Mouse (Mus musculus) heart, embryonic 13.5 days (tissue): ENCODE measurements around the gene Fam3b. TPM values are rescaled to one million over a fixed set of nuclear protein-coding genes. Genes with fewer than 3 reads are reported as not detected.

Experiments
- ATAC-seq: fragments of 200-750 bp; cut with Nextera tagmentation; 2 replicates; pipeline ENCODE4 v1.8.0; 2017; ENCODE audit warnings: moderate TSS enrichment; ENCODE audit not compliant: insufficient number of reproducible peaks, low FRiP score, low TSS enrichment; ENCODE audit errors: extremely low read depth
- H3K27ac ChIP-seq: fragments of 300-500 bp; sonication (generic); replicated peaks from 2 replicates; pipeline ENCODE4 v1.5.1; 2015; ENCODE audit warnings: moderate library complexity, mild to moderate bottlenecking, inconsistent platforms
- H3K27me3 ChIP-seq: fragments of 300-500 bp; sonication (generic); replicated peaks from 2 replicates; pipeline ENCODE4 v1.6.1; 2015; ENCODE audit warnings: mild to moderate bottlenecking, inconsistent platforms
- H3K36me3 ChIP-seq: fragments of 300-500 bp; sonication (generic); 2 replicates; pipeline ENCODE4 v1.6.1; 2015; ENCODE audit warnings: mild to moderate bottlenecking, inconsistent platforms
- H3K4me1 ChIP-seq: fragments of 300-500 bp; sonication (generic); 2 replicates; pipeline ENCODE4 v1.6.1; 2015; ENCODE audit warnings: inconsistent platforms
- H3K4me2 ChIP-seq: fragments of 300-500 bp; sonication (generic); 2 replicates; pipeline ENCODE4 v1.6.1; 2015; ENCODE audit warnings: inconsistent platforms, mild to moderate bottlenecking, moderate library complexity
- H3K4me3 ChIP-seq: fragments of 300-500 bp; sonication (generic); 2 replicates; pipeline ENCODE4 v1.5.1; 2015; ENCODE audit warnings: moderate library complexity, mild to moderate bottlenecking, inconsistent platforms
- H3K9ac ChIP-seq: fragments of 300-500 bp; sonication (generic); 2 replicates; pipeline ENCODE4 v1.6.1; 2015; ENCODE audit warnings: inconsistent platforms, mild to moderate bottlenecking, moderate library complexity
- H3K9me3 ChIP-seq: fragments of 300-500 bp; sonication (generic); 2 replicates; pipeline ENCODE4 v1.6.1; 2016; ENCODE audit warnings: inconsistent platforms
- WGBS: fragments of 180-500 bp; shearing (Covaris S2); methylation state at CpG from one replicate; pipeline ENCODE4 v1.1.7; 2015; ENCODE audit warnings: mixed read lengths; 5-methylcytosine and 5-hydroxymethylcytosine counted together
- polyA plus RNA-seq: library from polyadenylated mRNA; unstranded; fragments of >200 nt; fragmentation: Nextera tagmentation; extraction: Ambion mirVana; gene quantifications from 2 replicates; pipeline ENCODE4 v1.2.1, GENCODE M21; 2015

Fam3b gene
- polyA plus RNA-seq, 1 experiment from 2014 or later: not detected

GRCm38 (mm10) chr16:97492369-97492768, 22.2 kb downstream of the Fam3b start:
- H3K4me2 ChIP-seq: no peak overlapping the region
- no peak overlapping the region for H3K4me3 ChIP-seq
- no peaks in the 10 kb centered on the region for H3K4me1 ChIP-seq
- H3K9me3 ChIP-seq: no peaks in the 10 kb centered on the region
- no peak for ATAC-seq
- H3K27me3 ChIP-seq: no peaks in the 10 kb centered on the region
- no peak overlapping the region for H3K9ac ChIP-seq
- 64% methylated on average over 1 of the region's 1 CpGs for WGBS
- H3K36me3 ChIP-seq: no peaks in the 10 kb centered on the region
- H3K27ac ChIP-seq: no peak overlapping the region

GRCm38 (mm10) chr16:97478655-97479054, 36.0 kb downstream of the Fam3b start:
- no peak for ATAC-seq
- Histone ChIP-seq H3K4me1 (peaks cover 20% of the 10 kb centered on the region), H3K4me3 (no peak overlapping the region), H3K4me2 (no peak overlapping the region), H3K9ac (no peak overlapping the region), H3K36me3 (no peaks in the 10 kb centered on the region), H3K9me3 (0 out of 2 replicates have a peak, but pooled peaks cover 4% of the 10 kb centered on the region), H3K27ac (no peak overlapping the region), H3K27me3 (no peaks in the 10 kb centered on the region)
- 50% methylated on average over 2 of the region's 2 CpGs for WGBS

- Histone ChIP-seq H3K27ac (no peak overlapping the region), H3K36me3 (no peaks in the 10 kb centered on the region), H3K4me3 (no peak overlapping the region), H3K27me3 (peaks cover 6% of the 10 kb centered on the region; the same call in 1 of the 2 replicates), H3K9me3 (no peaks in the 10 kb centered on the region), H3K4me1 (peaks cover 20% of the 10 kb centered on the region), H3K4me2 (no peak overlapping the region), H3K9ac (no peak overlapping the region)
- WGBS: 76% methylated on average over 1 of the region's 1 CpGs
- ATAC-seq: no peak
These were observed 38.1 kb downstream of the Fam3b start for GRCm38 (mm10) chr16:97476524-97476923.

GRCm38 (mm10) chr16:97475581-97475980, 39.0 kb downstream of the Fam3b start:
- ATAC-seq: no peak
- Histone ChIP-seq H3K4me2 (no peak overlapping the region), H3K9me3 (no peaks in the 10 kb centered on the region), H3K9ac (no peak overlapping the region), H3K36me3 (no peaks in the 10 kb centered on the region), H3K27ac (no peak overlapping the region; the same call in 1 of the 2 replicates), H3K4me3 (no peak overlapping the region), H3K27me3 (peaks cover 6% of the 10 kb centered on the region; the same call in 1 of the 2 replicates), H3K4me1 (peaks cover 25% of the 10 kb centered on the region)
- WGBS: 39% methylated on average over 3 of the region's 3 CpGs

- H3K4me2 ChIP-seq: no peak overlapping the region
These were observed 39.9 kb downstream of the Fam3b start for GRCm38 (mm10) chr16:97474671-97475070.

GRCm38 (mm10) chr16:97467993-97468791, 46.4 kb downstream of the Fam3b start:
- ATAC-seq: no peak
- Histone ChIP-seq H3K27me3 (peaks cover 6% of the 10 kb centered on the region; the same call in 1 of the 2 replicates), H3K4me1 (peaks cover 9% of the 10 kb centered on the region), H3K9me3 (no peaks in the 10 kb centered on the region), H3K27ac (no peak overlapping the region), H3K36me3 (no peaks in the 10 kb centered on the region), H3K4me2 (no peak overlapping the region), H3K4me3 (no peak overlapping the region), H3K9ac (no peak overlapping the region)
- 77% methylated on average over 4 of the region's 4 CpGs for WGBS

More at GRCm38 (mm10) chr16:97474671-97475070, 39.9 kb downstream of the Fam3b start:
- H3K4me3 ChIP-seq: no peak overlapping the region
- H3K27me3 ChIP-seq: peaks cover 6% of the 10 kb centered on the region; the same call in 1 of the 2 replicates
- no peaks in the 10 kb centered on the region for H3K9me3 ChIP-seq
- no peak overlapping the region for H3K27ac ChIP-seq
- ATAC-seq: no peak
- WGBS: 67% methylated on average over 2 of the region's 2 CpGs
- H3K36me3 ChIP-seq: no peaks in the 10 kb centered on the region
- peaks cover 24% of the 10 kb centered on the region for H3K4me1 ChIP-seq
- H3K9ac ChIP-seq: no peak overlapping the region

GRCm38 (mm10) chr16:97467472-97467871, 47.1 kb downstream of the Fam3b start:
- Histone ChIP-seq H3K27me3 (peaks cover 6% of the 10 kb centered on the region; the same call in 1 of the 2 replicates), H3K36me3 (no peaks in the 10 kb centered on the region), H3K9me3 (no peaks in the 10 kb centered on the region), H3K4me1 (peaks cover 15% of the 10 kb centered on the region), H3K4me2 (no peak overlapping the region), H3K9ac (no peak overlapping the region), H3K4me3 (no peak overlapping the region), H3K27ac (no peak overlapping the region)
- ATAC-seq: no peak
- 69% methylated on average over 3 of the region's 3 CpGs for WGBS

GRCm38 (mm10) chr16:97466182-97466957, 48.2 kb downstream of the Fam3b start:
- Histone ChIP-seq H3K27ac (no peak overlapping the region), H3K27me3 (no peaks in the 10 kb centered on the region), H3K36me3 (no peaks in the 10 kb centered on the region), H3K4me1 (peaks cover 16% of the 10 kb centered on the region), H3K4me2 (no peak overlapping the region), H3K9ac (no peak overlapping the region), H3K4me3 (no peak overlapping the region), H3K9me3 (no peaks in the 10 kb centered on the region)
- 37% methylated on average over 4 of the region's 4 CpGs for whole genome bisulfite sequencing
- no peak for ATAC-seq

- Histone ChIP-seq H3K36me3 (no peaks in the 10 kb centered on the region), H3K27me3 (no peaks in the 10 kb centered on the region), H3K9me3 (peaks cover 4% of the 10 kb centered on the region; the same call in 1 of the 2 replicates), H3K9ac (no peak within 1 kb of the TSS), H3K4me1 (peaks cover 7% of the 10 kb centered on the region; the same call in 1 of the 2 replicates), H3K27ac (no peak within 1 kb of the TSS), H3K4me2 (no peak within 1 kb of the TSS), H3K4me3 (no peak within 1 kb of the TSS)
- WGBS: 39% methylated on average over 4 of the region's 4 CpGs
- no peak for ATAC-seq
These were observed 52.0 kb downstream of the Fam3b start, which contains the start of gene Mx1 for GRCm38 (mm10) chr16:97462481-97463181. Gene Mx1 (minus strand): TSS chr16:97462907.

GRCm38 (mm10) chr16:97461271-97461670, 53.3 kb downstream of the Fam3b start:
- Histone ChIP-seq H3K27me3 (no peaks in the 10 kb centered on the region), H3K9ac (no peak overlapping the region), H3K27ac (no peak overlapping the region), H3K9me3 (peaks cover 8% of the 10 kb centered on the region; the same call in 1 of the 2 replicates), H3K4me3 (no peak overlapping the region), H3K4me2 (no peak overlapping the region), H3K4me1 (peaks cover 7% of the 10 kb centered on the region; the same call in 1 of the 2 replicates), H3K36me3 (no peaks in the 10 kb centered on the region)
- WGBS: 47% methylated on average over 2 of the region's 2 CpGs
- no peak for ATAC-seq

- no peak for ATAC-seq
- WGBS: 70% methylated on average over 1 of the region's 1 CpGs
- H3K4me2 ChIP-seq: no peak overlapping the region
These were observed 54.8 kb downstream of the Fam3b start for GRCm38 (mm10) chr16:97459831-97460230.

More at GRCm38 (mm10) chr16:97459831-97460230, 54.8 kb downstream of the Fam3b start:
- Histone ChIP-seq H3K4me3 (no peak overlapping the region), H3K27me3 (no peaks in the 10 kb centered on the region), H3K36me3 (no peaks in the 10 kb centered on the region), H3K4me1 (peaks cover 7% of the 10 kb centered on the region; the same call in 1 of the 2 replicates), H3K9ac (no peak overlapping the region), H3K27ac (no peak overlapping the region), H3K9me3 (peaks cover 8% of the 10 kb centered on the region; the same call in 1 of the 2 replicates)
